Mouse (Mus musculus) forebrain, embryonic 16.5 days (tissue): ENCODE data around the gene Pygo2. TPM values are rescaled to one million over a fixed set of nuclear protein-coding genes. Genes with fewer than 3 reads are reported as not detected.

Source experiments
- ATAC-seq: fragments of 200-750 bp; cut with Nextera tagmentation; 2 replicates; pipeline ENCODE4 v1.8.0; 2017; ENCODE audit warnings: mild to moderate bottlenecking, moderate library complexity
- H3K27ac ChIP-seq: fragments of 300-500 bp; sonication (generic); 2 replicates; pipeline ENCODE4 v1.5.1; 2014; ENCODE audit warnings: low read length, control low read depth
- H3K27me3 ChIP-seq: fragments of 300-500 bp; sonication (generic); replicated peaks from 2 replicates; pipeline ENCODE4 v1.6.1; 2014; ENCODE audit warnings: low read length; ENCODE audit not compliant: control insufficient read depth, insufficient read depth
- H3K36me3 ChIP-seq: fragments of 300-500 bp; sonication (generic); 2 replicates; pipeline ENCODE4 v1.6.1; 2014; ENCODE audit not compliant: control insufficient read depth, insufficient read depth
- H3K4me1 ChIP-seq: fragments of 300-500 bp; sonication (generic); replicated peaks from 2 replicates; pipeline ENCODE4 v1.6.1; 2014; ENCODE audit warnings: low read length; ENCODE audit not compliant: control insufficient read depth, insufficient read depth
- H3K4me2 ChIP-seq: fragments of 300-500 bp; sonication (generic); 2 replicates; pipeline ENCODE4 v1.6.1; 2014; ENCODE audit warnings: mild to moderate bottlenecking, low read length, control low read depth
- H3K4me3 ChIP-seq: fragments of 300-500 bp; sonication (generic); replicated peaks from 2 replicates; pipeline ENCODE4 v1.5.1; 2014; ENCODE audit warnings: mild to moderate bottlenecking, low read length, control low read depth
- H3K9ac ChIP-seq: fragments of 300-500 bp; sonication (generic); replicated peaks from 2 replicates; pipeline ENCODE4 v1.6.1; 2014; ENCODE audit warnings: low read depth, low read length, control low read depth
- H3K9me3 ChIP-seq: fragments of 300-500 bp; sonication (generic); 2 replicates; pipeline ENCODE4 v1.6.1; 2016; ENCODE audit warnings: low read length; ENCODE audit not compliant: control insufficient read depth
- WGBS: fragments of 180-500 bp; shearing (Covaris S2); extraction: QIAGEN DNeasy Blood & Tissue Kit; methylation state at CpG from one replicate; pipeline ENCODE4 v1.1.7; 2014; 5-methylcytosine and 5-hydroxymethylcytosine counted together
- polyA plus RNA-seq: library from polyadenylated mRNA; unstranded; fragments of >200 nt; fragmentation: Nextera tagmentation; extraction: Ambion mirVana; gene quantifications from 2 replicates; pipeline ENCODE4 v1.2.1, GENCODE M21; 2015

Pygo2 gene
- polyA plus RNA-seq, 1 experiment from 2014 or later = 40.0 TPM

DNA sequence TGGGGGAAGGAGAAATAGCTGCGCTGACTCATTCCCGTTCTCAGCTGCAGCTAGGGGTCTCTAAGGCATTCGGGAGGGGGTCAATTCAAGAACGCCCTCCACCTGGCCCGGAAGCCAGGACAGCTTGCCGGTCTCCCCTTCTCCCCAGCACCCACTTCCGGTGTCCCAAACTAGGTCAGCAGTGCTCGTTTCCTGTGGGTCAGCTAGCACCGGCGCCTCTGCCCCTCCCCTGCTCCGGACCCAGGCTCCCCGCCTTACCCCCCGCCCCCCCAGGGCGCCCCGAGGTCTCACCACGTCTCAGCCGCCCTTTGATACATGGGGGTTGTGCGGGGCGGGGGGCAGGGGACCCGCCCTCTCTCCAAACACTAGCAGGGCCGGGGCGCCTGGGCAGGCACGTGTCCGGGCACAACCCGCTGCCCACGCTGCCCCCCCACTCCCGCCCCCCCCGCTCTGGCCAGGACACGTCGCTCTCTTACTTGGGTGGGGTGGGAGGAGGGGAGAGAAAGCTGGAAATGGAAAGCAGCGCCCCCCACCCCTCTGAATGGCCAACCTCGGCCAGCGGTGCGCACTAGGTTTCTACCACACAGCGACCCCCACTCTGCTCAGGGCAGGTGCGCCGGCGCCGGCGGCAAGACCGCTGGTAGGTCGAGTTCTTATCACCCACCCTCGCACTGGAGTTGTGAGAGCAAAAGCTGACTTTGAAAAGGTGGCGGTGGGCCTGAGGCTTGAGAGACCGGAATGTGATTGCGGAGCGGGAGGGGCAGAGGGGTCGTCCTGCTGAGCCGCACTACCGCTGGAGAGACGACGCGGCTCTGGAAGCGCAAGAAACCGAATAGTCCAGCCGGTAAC is 38.1 kb upstream of the Pygo2 start:
- no peak for ATAC-seq
- H3K9ac ChIP-seq = peak overlapping the region; percentile 42
- H3K27ac ChIP-seq = no peak overlapping the region
- H3K4me1 ChIP-seq = peaks cover 61% of the 10 kb centered on the region
- H3K36me3 ChIP-seq = no peaks in the 10 kb centered on the region
- H3K4me2 ChIP-seq = peak overlapping the region; percentile 71
- no peaks in the 10 kb centered on the region for H3K9me3 ChIP-seq
- peak overlapping the region; percentile 40 for H3K4me3 ChIP-seq
- peaks cover 13% of the 10 kb centered on the region for H3K27me3 ChIP-seq
- 0% methylated on average over 55 of the region's 56 CpGs for WGBS

DNA sequence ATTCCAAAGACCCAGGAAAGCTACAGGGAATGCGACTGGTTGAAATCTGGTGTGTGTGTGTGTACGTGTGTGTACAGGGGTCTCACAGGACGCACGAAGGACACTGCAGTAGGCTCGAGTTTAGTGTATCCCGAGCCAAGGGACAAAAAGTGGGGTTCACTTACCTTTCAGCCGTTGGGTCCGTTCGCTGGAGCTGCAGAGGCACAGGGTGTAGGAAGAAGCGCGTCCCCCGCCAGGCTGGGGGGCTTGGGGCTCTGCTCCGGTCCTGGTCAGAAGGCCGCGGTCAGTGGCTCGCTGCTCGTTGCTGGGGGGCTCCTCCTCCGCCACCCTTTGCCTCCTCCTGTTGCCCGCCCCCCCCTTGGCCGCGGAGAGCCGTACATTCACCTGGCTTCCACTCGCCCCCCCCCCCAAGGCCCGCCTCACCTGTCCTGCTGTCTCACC is 37.1 kb upstream of the Pygo2 start:
- H3K27ac ChIP-seq = no peak overlapping the region
- no peak for ATAC-seq
- no peaks in the 10 kb centered on the region for H3K9me3 ChIP-seq
- peaks cover 13% of the 10 kb centered on the region for H3K27me3 ChIP-seq
- H3K9ac ChIP-seq = peak overlapping the region; percentile 44; the same call in 1 of the 2 replicates
- peak overlapping the region; percentile 71 for H3K4me2 ChIP-seq
- peaks cover 61% of the 10 kb centered on the region for H3K4me1 ChIP-seq
- no peaks in the 10 kb centered on the region for H3K36me3 ChIP-seq
- peak overlapping the region; percentile 40 for H3K4me3 ChIP-seq
- WGBS = under 1% methylated on average over 16 of the region's 24 CpGs

- H3K4me1 ChIP-seq = peaks cover 55% of the 10 kb centered on the region
- WGBS = 0% methylated on average over 15 of the region's 15 CpGs
- peak; percentile 93 for ATAC-seq
These were observed 36.4 kb upstream of the Pygo2 start for GRCm38 (mm10) chr3:89393605-89394004.

DNA sequence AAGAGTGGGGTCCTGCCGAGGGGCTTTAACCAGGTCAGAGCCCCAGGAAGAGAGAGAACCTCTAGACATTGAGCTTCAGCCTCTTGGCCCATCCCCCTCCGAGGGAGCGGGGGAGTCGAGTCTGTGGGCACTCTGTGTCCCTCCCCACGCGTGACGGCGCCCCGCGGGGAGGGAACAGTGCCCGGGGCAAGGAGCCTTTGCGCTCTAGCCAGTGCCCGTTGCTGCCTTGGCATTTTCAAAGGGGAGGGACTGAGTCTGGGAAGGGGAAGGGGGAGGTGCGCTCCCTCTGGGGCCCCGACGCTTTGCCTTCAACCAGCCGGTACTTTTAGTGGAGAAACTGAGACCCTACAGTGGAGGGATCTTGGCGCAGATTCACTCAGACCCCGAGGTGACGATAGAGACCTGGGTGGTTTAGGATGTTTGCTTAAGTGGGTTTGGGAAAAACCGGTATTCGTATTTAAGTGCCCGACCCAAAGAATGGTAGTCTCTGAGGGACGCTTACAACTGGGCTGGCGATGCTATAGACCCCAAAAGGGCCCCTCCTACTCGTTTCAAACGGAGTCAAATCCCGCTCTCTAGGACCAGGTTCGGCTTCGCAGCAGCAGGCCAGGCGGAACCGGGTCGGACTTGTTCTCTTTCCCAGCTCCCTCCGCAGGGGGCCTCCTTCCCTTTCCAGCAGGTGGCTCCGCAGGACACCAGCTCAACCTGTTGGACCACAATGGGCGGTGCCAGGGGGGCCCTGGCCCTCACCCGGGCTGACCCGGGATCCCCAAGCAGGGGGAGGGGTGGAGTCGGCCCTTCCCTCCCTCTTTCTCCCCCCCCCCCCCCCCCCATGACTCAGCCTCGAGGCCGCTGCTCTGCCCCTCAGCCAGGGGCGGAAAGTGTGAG is 35.8 kb upstream of the Pygo2 start, which contains the start of gene Zbtb7b:
TSS of gene Zbtb7b (minus strand) at position 771 of the 888 bp plus-strand sequence.
- H3K27ac ChIP-seq = peak within 1 kb of the TSS; percentile 29
- H3K4me1 ChIP-seq = peaks cover 55% of the 10 kb centered on the region
- peak within 1 kb of the TSS; percentile 47 for H3K9ac ChIP-seq
- no peaks in the 10 kb centered on the region for H3K36me3 ChIP-seq
- ATAC-seq = peak; percentile 54
- peaks cover 13% of the 10 kb centered on the region for H3K27me3 ChIP-seq
- no peaks in the 10 kb centered on the region for H3K9me3 ChIP-seq
- WGBS = under 1% methylated on average over 38 of the region's 42 CpGs
- H3K4me3 ChIP-seq = peak within 1 kb of the TSS; percentile 40
- peak within 1 kb of the TSS; percentile 71 for H3K4me2 ChIP-seq

More at GRCm38 (mm10) chr3:89393605-89394004, 36.4 kb upstream of the Pygo2 start:
- Histone ChIP-seq H3K36me3 (no peaks in the 10 kb centered on the region), H3K4me2 (peak overlapping the region; percentile 71), H3K4me3 (peak overlapping the region; percentile 40), H3K27ac (peak overlapping the region; percentile 29), H3K27me3 (peaks cover 13% of the 10 kb centered on the region), H3K9ac (peak overlapping the region; percentile 47), H3K9me3 (no peaks in the 10 kb centered on the region)

- Histone ChIP-seq H3K27me3 (peaks cover 13% of the 10 kb centered on the region), H3K4me3 (peak overlapping the region; percentile 40), H3K4me2 (peak overlapping the region; percentile 71), H3K9me3 (no peaks in the 10 kb centered on the region), H3K27ac (no peak overlapping the region), H3K4me1 (peaks cover 55% of the 10 kb centered on the region), H3K9ac (0 out of 2 replicates have a peak overlapping the region, but pooled peaks have one; percentile 41), H3K36me3 (peaks cover under 1% of the 10 kb centered on the region; the same call in 1 of the 2 replicates)
- ATAC-seq = no peak
- 3% methylated on average over 12 of the region's 12 CpGs for WGBS
These were observed 35.1 kb upstream of the Pygo2 start for GRCm38 (mm10) chr3:89394894-89395256.

DNA sequence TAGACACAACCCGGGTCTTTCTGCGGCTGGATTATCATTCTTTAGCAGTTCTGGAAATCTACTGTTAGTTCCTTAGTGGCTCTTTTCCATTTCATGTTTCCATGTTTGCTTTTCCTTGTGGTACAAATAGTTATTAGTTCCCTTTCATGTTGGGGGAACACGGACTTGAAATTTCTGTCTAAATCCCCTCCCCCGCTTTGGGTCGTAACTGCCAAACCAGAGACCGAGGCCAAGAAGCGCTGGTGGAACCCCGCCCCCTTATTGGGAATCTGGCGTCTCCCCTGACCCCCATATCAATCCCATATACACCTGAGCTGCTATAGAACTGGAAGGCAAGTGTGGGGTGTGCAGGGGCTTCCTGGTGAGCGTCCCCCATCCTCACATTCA is 34.6 kb upstream of the Pygo2 start:
- Histone ChIP-seq H3K36me3 (peaks cover 2% of the 10 kb centered on the region; the same call in 1 of the 2 replicates), H3K9me3 (no peaks in the 10 kb centered on the region), H3K4me3 (peak overlapping the region; percentile 40; the same call in 1 of the 2 replicates), H3K9ac (no peak overlapping the region), H3K4me1 (peaks cover 55% of the 10 kb centered on the region), H3K27me3 (peaks cover 13% of the 10 kb centered on the region), H3K4me2 (peak overlapping the region; percentile 71), H3K27ac (no peak overlapping the region)
- ATAC-seq = no peak
- 4% methylated on average over 10 of the region's 10 CpGs for WGBS

- H3K27ac ChIP-seq = no peak overlapping the region
- peak overlapping the region; percentile 61 for H3K4me2 ChIP-seq
- H3K27me3 ChIP-seq = peaks cover 13% of the 10 kb centered on the region
- H3K9ac ChIP-seq = peak overlapping the region; percentile 48
- peak overlapping the region; percentile 47 for H3K4me3 ChIP-seq
- no peaks in the 10 kb centered on the region for H3K9me3 ChIP-seq
- peaks cover 4% of the 10 kb centered on the region; the same call in 1 of the 2 replicates for H3K36me3 ChIP-seq
- peaks cover 50% of the 10 kb centered on the region for H3K4me1 ChIP-seq
- no peak for ATAC-seq
- WGBS = under 1% methylated on average over 43 of the region's 44 CpGs
These were observed 34.0 kb upstream of the Pygo2 start for GRCm38 (mm10) chr3:89395806-89396653.

DNA sequence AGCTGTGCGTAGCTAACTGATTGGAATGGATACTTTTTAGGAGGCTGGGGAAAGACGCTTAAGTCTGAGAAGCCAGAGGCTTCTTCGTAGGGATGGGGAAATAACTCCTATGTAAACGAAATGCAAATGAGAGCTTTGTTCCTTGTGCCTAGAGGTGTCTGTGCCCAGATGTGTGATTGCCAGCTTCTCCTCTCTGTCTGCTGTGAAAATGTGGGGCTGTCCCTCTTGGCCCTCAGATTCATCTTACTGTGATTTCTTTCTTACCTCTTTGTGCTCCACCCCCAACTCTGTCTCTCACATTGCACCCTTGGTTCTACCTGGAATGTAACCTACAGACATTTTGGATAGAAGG is 33.4 kb upstream of the Pygo2 start:
- H3K9me3 ChIP-seq = no peaks in the 10 kb centered on the region
- peaks cover 44% of the 10 kb centered on the region for H3K4me1 ChIP-seq
- no peak for ATAC-seq
- peaks cover 13% of the 10 kb centered on the region for H3K27me3 ChIP-seq
- H3K9ac ChIP-seq = no peak overlapping the region; the same call in 1 of the 2 replicates
- no peak overlapping the region for H3K27ac ChIP-seq
- peak overlapping the region; percentile 47; the same call in 1 of the 2 replicates for H3K4me3 ChIP-seq
- H3K36me3 ChIP-seq = peaks cover 4% of the 10 kb centered on the region; the same call in 1 of the 2 replicates
- H3K4me2 ChIP-seq = peak overlapping the region; percentile 61
- WGBS = 0% methylated on average over 4 of the region's 4 CpGs
